Mouse (Mus musculus): ENCODE data around the gene Dazl. TPM values are rescaled to one million over a fixed set of nuclear protein-coding genes. Genes with fewer than 3 reads are reported as not detected.
"Not testable (repeated sequence)": the region's sequence is repeated elsewhere in the genome, so short reads cannot be mapped to it uniquely, and the experiment has no call there.

The Dazl gene
- polyA plus RNA-seq, 1 experiment from 2014 or later = 0.15 TPM

DNA sequence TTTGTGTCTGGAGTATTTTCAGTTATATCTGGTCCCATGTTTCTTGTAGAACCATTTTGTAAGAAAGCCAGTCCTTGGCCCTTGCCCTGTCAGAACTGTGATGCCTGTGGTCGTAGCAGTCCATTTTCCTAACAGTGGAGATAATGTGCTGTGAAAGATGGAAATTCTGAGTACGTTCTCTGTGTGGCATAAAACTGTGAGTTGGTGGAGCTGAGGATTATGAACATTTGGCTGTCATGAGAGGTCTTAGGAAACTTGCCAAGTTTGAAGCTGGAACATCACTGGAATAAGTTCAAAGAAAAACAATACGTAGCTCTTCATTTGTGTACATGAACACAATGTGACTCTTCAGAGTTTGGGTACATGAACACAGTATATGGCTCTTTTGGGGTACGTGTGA is 31.8 kb downstream of the Dazl start:
- not testable (repeated sequence) for H3K27ac ChIP-seq; H3K4me1 ChIP-seq (replicated peaks); H3K27me3 ChIP-seq; H3K4me2 ChIP-seq; H3K9ac ChIP-seq; H3K9me3 ChIP-seq (replicated peaks); H3K4me3 ChIP-seq; H3K36me3 ChIP-seq; ATAC-seq (replicated peaks; ENCODE audit: insufficient number of reproducible peaks, insufficient read depth, low FRiP score, low read depth)
- 61% methylated on average over 4 of the region's 4 CpGs for WGBS

DNA sequence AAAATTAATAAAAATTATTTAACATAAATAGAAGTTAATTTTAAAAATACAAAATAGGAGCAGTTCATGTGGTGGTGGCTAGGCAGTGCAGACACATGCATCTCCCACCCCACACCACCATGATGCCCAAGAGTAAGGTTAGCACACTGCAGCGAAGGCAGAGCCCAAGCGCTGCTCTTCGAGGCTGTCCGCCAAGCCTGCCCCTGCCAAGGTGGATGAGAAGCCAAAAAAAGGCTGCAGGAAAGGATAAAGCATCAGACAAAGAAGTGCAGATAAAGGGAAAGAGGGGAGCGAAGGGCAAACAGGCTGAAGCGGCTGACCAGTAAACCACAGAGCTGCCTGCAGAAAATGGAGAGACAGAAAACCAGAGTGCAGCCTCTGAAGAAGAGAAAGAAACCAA is 32.6 kb downstream of the Dazl start:
- H3K27ac ChIP-seq = no peak overlapping the region
- 81% methylated on average over 6 of the region's 6 CpGs for WGBS

DNA sequence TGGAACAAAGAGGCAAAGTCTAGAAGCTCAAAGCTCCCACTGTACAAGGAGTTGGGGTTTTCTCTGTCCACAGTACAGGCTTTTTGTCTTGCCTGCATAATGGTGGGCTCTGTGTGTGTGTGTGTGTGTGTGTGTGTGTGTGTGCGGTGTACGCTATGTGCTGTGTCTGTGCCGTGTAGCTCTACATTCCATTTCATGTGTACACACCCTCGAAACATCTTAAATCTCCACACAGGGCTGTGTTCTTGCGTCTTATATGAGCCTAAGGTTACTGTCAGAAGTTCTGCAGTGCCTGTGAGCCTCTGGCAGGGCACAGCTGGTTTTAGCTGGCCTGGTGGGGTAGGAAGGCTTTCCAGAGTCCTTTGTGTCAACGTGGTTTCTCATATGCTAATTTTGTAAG is 46.8 kb downstream of the Dazl start:
- H3K4me2 ChIP-seq = no peak overlapping the region
- no peak overlapping the region for H3K4me3 ChIP-seq
- H3K4me1 ChIP-seq (replicated peaks) = no peaks in the 10 kb centered on the region
- 79% methylated on average over 6 of the region's 6 CpGs for WGBS
- H3K9ac ChIP-seq = no peak overlapping the region
- H3K27me3 ChIP-seq = no peaks in the 10 kb centered on the region
- H3K9me3 ChIP-seq (replicated peaks) = no peaks in the 10 kb centered on the region
- H3K36me3 ChIP-seq = no peaks in the 10 kb centered on the region
- H3K27ac ChIP-seq = no peak overlapping the region
- ATAC-seq (replicated peaks; ENCODE audit: insufficient number of reproducible peaks, insufficient read depth, low FRiP score, low read depth) = no peak

More for the DNA sequence above, 32.6 kb downstream of the Dazl start:
- no peak for ATAC-seq (replicated peaks; ENCODE audit: insufficient number of reproducible peaks, insufficient read depth, low FRiP score, low read depth)
- Histone ChIP-seq H3K4me3 (no peak overlapping the region), H3K4me2 (no peak overlapping the region), H3K4me1 (replicated peaks) (no peaks in the 10 kb centered on the region), H3K36me3 (no peaks in the 10 kb centered on the region), H3K9me3 (replicated peaks) (no peaks in the 10 kb centered on the region), H3K27me3 (no peaks in the 10 kb centered on the region), H3K9ac (no peak overlapping the region)

DNA sequence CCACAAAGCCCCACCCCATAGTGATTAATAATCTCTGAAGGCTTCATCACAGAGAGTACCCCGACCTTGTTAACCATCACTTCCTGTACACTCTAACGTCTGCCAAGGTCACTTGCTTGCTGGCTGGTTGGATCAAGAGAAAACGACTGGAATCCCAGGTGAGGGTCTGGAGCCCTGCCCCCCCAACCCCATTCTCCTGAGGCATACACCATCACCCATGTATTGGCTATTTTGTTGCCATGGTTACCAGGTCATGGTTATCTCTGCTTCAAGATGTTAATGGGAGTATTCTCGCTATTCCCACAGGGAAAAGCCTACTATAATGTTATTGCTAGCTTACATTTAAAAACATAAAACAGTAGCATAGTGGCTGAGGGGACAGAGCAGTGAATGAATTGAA is 48.8 kb downstream of the Dazl start:
- no peaks in the 10 kb centered on the region for H3K27me3 ChIP-seq
- no peaks in the 10 kb centered on the region for H3K9me3 ChIP-seq (replicated peaks)
- 62% methylated on average over 4 of the region's 4 CpGs for WGBS
- no peak overlapping the region for H3K4me3 ChIP-seq
- no peaks in the 10 kb centered on the region for H3K4me1 ChIP-seq (replicated peaks)
- H3K36me3 ChIP-seq = no peaks in the 10 kb centered on the region
- ATAC-seq (replicated peaks; ENCODE audit: insufficient number of reproducible peaks, insufficient read depth, low FRiP score, low read depth) = no peak
- H3K9ac ChIP-seq = no peak overlapping the region
- no peak overlapping the region for H3K27ac ChIP-seq
- H3K4me2 ChIP-seq = no peak overlapping the region

DNA sequence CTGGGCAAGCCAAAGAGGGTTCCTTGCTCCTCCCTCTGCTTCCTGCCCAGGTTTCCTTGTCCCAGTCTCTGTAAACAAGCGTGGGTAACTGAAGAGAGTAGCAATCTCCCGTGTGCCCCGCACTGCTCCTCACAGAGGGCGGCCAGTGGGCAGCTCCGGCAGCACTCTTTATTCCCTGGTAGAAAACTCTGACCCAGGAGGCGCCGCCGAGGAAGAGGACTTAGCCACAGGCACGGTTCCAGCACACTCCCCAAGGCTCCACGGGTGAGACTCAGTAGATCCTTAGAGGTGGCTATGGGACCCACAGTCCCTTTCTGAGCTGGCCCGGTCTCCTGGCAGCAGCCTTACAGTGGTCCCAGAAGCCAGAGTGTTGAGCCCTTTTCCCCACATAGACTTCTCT is 50.1 kb downstream of the Dazl start:
- no peak for ATAC-seq (replicated peaks; ENCODE audit: insufficient number of reproducible peaks, insufficient read depth, low FRiP score, low read depth)
- WGBS = 82% methylated on average over 11 of the region's 11 CpGs
- Histone ChIP-seq H3K4me2 (no peak overlapping the region), H3K9me3 (replicated peaks) (no peaks in the 10 kb centered on the region), H3K27ac (no peak overlapping the region), H3K36me3 (no peaks in the 10 kb centered on the region), H3K9ac (no peak overlapping the region), H3K27me3 (peaks cover 6% of the 10 kb centered on the region), H3K4me3 (no peak overlapping the region), H3K4me1 (replicated peaks) (no peaks in the 10 kb centered on the region)

DNA sequence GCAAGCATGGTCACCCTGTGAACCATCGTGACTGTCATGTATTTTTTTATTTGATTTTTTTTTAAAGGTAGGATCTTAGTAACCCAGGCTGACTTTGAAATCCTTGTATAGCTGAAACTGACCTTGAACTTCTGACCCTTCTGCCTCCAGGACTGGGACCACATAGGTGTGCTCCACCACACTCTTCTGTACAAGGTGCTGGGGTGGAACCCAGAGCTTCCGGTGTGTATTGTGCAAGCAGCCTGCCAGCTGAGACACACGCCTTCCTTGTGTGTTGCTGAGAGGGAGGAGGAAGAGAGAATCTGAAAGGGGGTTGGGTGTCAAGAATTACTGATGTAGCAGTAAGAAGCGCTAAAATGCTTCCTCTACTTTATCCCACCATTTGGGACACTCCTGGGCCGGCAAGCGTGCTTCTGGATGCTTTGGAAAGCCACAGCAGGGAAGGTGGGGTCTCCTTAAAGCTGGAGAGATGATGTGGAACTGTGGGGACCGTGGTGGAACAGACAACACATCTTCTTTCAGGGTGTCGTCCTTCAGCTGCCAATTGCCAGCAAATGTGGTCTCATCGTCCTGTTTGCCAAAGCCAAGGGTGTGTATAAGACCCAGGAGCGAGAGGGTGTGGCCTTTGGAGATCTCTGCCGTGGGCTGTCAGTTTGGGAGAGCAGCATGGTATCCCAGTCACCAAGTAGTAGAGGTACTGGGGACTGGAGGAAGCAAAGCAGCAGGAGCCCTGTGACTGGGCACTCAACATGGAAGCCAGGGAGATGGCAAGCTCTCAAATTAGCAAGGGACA is 55.4 kb downstream of the Dazl start:
- Histone ChIP-seq H3K4me1 (replicated peaks) (no peaks in the 10 kb centered on the region), H3K27ac (no peak overlapping the region), H3K9me3 (replicated peaks) (no peaks in the 10 kb centered on the region), H3K27me3 (peaks cover 14% of the 10 kb centered on the region), H3K9ac (no peak overlapping the region), H3K4me3 (no peak overlapping the region), H3K36me3 (no peaks in the 10 kb centered on the region), H3K4me2 (no peak overlapping the region)
- WGBS = 45% methylated on average over 11 of the region's 11 CpGs
- no peak; the same call in 1 of the 2 replicates for ATAC-seq (replicated peaks; ENCODE audit: insufficient number of reproducible peaks, insufficient read depth, low FRiP score, low read depth)

DNA sequence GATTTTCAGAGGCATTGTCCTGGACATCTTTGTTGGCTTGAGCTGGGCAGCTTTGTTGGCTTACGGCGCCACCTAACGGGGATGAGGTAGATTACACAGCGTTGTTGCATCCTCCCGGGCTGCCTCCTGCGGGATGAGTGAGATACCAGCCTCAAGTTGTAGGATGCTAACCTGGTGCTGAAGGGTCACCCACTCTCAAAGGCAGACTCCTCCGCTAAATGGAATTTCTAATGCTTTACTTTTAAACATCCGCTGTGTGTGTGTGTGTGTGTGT is 56.1 kb downstream of the Dazl start:
- WGBS = 3% methylated on average over 8 of the region's 8 CpGs
- H3K9ac ChIP-seq = no peak overlapping the region

DNA sequence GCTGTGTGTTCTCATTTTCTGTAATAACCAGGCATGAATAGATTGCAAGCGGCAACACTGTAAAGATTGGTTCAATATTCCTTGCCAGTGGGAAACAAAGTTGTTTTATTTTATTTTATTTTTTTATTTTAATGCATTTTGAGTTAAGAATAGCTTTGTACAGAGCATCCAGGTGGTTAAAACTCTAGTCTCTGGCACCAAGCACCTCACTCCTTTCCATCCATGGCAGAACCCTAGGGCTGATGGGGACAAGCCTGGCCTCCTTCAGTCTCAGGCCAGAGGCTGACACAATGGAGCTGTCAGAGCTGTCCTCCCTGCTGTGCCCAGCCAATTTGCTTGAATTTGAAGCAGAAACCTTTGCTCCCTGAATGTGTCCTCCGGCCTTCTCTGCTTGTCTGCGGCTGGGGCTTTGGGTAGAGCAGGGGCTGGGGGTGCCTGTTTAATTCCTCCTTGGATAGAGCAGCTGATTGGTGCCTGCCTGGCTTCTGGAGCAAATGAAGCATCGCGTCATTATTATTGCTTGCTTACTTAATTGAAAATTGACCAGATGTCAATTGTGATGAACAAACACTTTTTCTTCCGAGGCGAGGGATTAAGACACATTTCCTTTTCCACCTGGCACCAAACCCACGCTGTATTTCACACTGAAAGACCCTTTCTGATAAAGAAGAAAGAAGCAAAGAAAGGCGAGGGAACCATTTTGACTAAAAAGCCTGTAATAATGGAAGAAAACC is 56.6 kb downstream of the Dazl start:
- ATAC-seq (replicated peaks; ENCODE audit: insufficient number of reproducible peaks, insufficient read depth, low FRiP score, low read depth) = no peak
- Histone ChIP-seq H3K9ac (no peak overlapping the region), H3K4me3 (no peak overlapping the region), H3K27ac (no peak overlapping the region), H3K4me1 (replicated peaks) (no peaks in the 10 kb centered on the region), H3K27me3 (peaks cover 14% of the 10 kb centered on the region), H3K4me2 (no peak overlapping the region), H3K9me3 (replicated peaks) (no peaks in the 10 kb centered on the region), H3K36me3 (no peaks in the 10 kb centered on the region)
- 56% methylated on average over 9 of the region's 9 CpGs for WGBS

More for the DNA sequence above, 56.1 kb downstream of the Dazl start:
- H3K36me3 ChIP-seq = no peaks in the 10 kb centered on the region
- no peak; the same call in 1 of the 2 replicates for ATAC-seq (replicated peaks; ENCODE audit: insufficient number of reproducible peaks, insufficient read depth, low FRiP score, low read depth)
- H3K27me3 ChIP-seq = peaks cover 14% of the 10 kb centered on the region
- H3K9me3 ChIP-seq (replicated peaks) = no peaks in the 10 kb centered on the region
- no peaks in the 10 kb centered on the region for H3K4me1 ChIP-seq (replicated peaks)
- no peak overlapping the region for H3K4me3 ChIP-seq
- no peak overlapping the region for H3K4me2 ChIP-seq
- no peak overlapping the region for H3K27ac ChIP-seq

DNA sequence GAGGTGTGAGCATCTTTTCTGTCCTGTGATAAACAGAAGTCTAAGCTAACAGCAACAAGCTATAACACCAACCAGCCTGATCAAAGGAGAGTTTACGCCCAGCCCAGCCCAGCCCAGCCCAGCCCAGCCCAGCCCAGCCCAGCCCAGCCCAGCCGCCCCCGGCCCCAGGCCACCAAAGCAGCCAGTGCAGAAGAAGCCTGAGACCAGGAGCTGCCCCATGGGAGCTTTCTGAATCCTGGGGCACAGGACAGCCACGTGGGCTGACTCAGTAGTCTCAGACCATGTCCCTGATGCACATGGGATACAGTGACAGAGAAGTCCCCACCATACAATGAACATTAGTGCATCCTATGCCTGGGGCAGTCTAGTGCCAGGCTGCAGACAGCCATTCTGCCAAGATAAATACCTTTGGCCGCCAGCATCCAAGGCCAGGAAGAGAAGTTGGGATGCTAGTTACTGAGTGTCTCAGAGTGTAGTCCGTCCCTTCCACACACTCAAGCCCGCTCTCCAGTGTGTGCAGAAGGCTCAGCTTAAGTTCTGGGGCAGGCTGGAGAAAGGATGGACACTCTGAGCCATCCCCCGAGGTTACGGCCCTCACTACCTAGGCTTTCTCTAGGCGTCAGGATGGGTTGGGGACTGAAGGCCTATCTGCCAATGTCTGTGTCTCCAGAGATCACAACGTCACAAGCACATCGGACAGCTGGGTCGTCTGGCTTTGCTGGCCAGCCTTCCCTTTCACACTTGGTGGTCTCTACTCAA is 57.3 kb downstream of the Dazl start:
- H3K4me1 ChIP-seq (replicated peaks) = no peaks in the 10 kb centered on the region
- H3K4me3 ChIP-seq = no peak overlapping the region
- H3K27ac ChIP-seq = no peak overlapping the region
- peaks cover 14% of the 10 kb centered on the region for H3K27me3 ChIP-seq
- 66% methylated on average over 13 of the region's 13 CpGs for WGBS
- ATAC-seq (replicated peaks; ENCODE audit: insufficient number of reproducible peaks, insufficient read depth, low FRiP score, low read depth) = no peak
- H3K36me3 ChIP-seq = no peaks in the 10 kb centered on the region
- no peak overlapping the region for H3K9ac ChIP-seq
- H3K9me3 ChIP-seq (replicated peaks) = no peaks in the 10 kb centered on the region
- H3K4me2 ChIP-seq = no peak overlapping the region

DNA sequence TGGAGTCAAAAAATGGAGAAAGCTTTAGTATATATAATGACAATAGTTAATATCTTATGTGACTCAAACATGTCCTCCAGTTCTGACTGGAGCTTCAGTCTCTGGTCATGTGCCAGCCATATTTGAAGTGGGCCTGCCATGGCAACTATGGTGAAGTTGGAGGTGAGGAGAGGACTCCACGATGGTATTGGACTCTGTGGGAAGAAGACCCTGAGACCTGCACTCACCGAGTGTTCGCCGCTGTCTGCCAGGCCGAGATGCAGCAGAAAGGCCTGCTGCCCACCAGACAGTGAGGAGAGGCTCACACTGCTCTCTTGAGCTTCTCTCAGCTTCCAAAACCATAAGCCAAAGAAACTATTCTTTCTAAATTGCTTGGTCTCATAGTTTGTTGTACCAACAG is 59.5 kb downstream of the Dazl start:
- Histone ChIP-seq H3K4me3 (no peak overlapping the region), H3K27ac (no peak overlapping the region), H3K27me3 (peaks cover 14% of the 10 kb centered on the region), H3K9ac (no peak overlapping the region), H3K9me3 (replicated peaks) (no peaks in the 10 kb centered on the region), H3K4me2 (no peak overlapping the region), H3K36me3 (no peaks in the 10 kb centered on the region), H3K4me1 (replicated peaks) (no peaks in the 10 kb centered on the region)
- 81% methylated on average over 5 of the region's 5 CpGs for WGBS
- ATAC-seq (replicated peaks; ENCODE audit: insufficient number of reproducible peaks, insufficient read depth, low FRiP score, low read depth) = no peak

DNA sequence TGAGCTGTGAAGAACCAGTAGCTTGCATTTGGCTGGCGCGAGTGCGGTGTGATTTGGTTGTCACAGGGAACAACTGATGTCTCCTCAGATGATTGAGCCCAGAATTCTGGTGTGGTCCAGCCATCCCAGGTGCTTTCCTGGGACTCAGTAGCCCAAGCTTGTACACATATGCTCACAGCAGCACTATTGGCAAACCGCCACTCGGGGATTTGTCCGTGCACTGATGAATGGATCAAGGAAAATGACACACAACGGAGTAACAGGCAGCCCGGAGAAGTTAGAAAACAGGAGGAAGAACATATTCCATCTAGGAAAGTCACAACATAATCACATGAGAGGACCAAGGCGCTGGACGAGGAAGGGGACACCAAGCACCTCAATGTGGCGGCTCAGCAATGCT is 60.6 kb downstream of the Dazl start:
- Histone ChIP-seq H3K4me1 (replicated peaks) (no peaks in the 10 kb centered on the region), H3K4me3 (no peak overlapping the region), H3K27me3 (peaks cover 3% of the 10 kb centered on the region; the same call in 1 of the 2 replicates), H3K27ac (no peak overlapping the region), H3K36me3 (no peaks in the 10 kb centered on the region), H3K9ac (no peak overlapping the region), H3K4me2 (no peak overlapping the region), H3K9me3 (replicated peaks) (no peaks in the 10 kb centered on the region)
- ATAC-seq (replicated peaks; ENCODE audit: insufficient number of reproducible peaks, insufficient read depth, low FRiP score, low read depth) = no peak
- WGBS = 88% methylated on average over 11 of the region's 11 CpGs
